Mouse (Mus musculus): ENCODE data around the gene Ms4a18. TPM values are rescaled to one million over a fixed set of nuclear protein-coding genes. Genes with fewer than 3 reads are reported as not detected.

Ms4a18 gene
- polyA plus RNA-seq, 1 experiment: 0.38 TPM

GRCm38 (mm10) chr19:10976318-10976717 lies 41.5 kb downstream of the Ms4a18 start:
- Histone ChIP-seq H3K27me3 (ENCODE audit: control insufficient read depth, insufficient read depth, low read length) (no peaks in the 10 kb centered on the region), H3K4me3 (ENCODE audit: control insufficient read depth, insufficient read depth, low read length) (no peak overlapping the region), H3K27ac (ENCODE audit: control insufficient read depth, insufficient read depth, low read length) (no peak overlapping the region), H3K4me1 (replicated peaks; ENCODE audit: control insufficient read depth, insufficient read depth, low read length) (peaks cover 9% of the 10 kb centered on the region), H3K36me3 (ENCODE audit: control insufficient read depth, insufficient read depth, low read length) (no peaks in the 10 kb centered on the region)
- DNase-seq: no peak
- 58% methylated on average over 4 of the region's 4 CpGs for WGBS
- TF ChIP-seq CTCF (IDR thresholded peaks at IDR 0.05; ENCODE audit: borderline replicate concordance, control insufficient read depth, extremely low read depth, insufficient read depth, low read length, poor library complexity) (no peak), POLR2A (IDR thresholded peaks at IDR 0.05; ENCODE audit: control insufficient read depth, extremely low read depth, insufficient read depth, low read length, poor library complexity) (no peak)

DNA sequence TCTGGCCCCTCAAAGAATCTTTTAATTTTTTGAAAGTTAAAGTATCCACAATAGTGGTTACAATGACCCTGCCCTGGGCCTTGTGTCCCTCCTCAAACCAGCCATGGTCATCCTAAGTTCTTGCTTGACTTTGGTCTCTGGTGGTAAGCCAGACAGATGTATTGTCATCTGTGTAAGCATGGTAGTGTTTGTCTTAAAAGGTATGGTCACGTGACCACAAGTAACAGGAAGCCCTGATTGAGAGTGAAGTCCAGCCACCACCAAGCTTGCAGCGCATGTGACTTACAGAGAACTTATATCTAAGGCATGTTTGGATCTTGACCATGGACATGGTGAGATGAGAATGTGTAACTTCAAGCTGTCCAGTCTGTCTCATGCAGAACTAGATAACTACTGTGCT lies 42.6 kb downstream of the Ms4a18 start:
- DNase-seq: no peak
- Histone ChIP-seq H3K27ac (ENCODE audit: control insufficient read depth, insufficient read depth, low read length) (no peak overlapping the region), H3K36me3 (ENCODE audit: control insufficient read depth, insufficient read depth, low read length) (no peaks in the 10 kb centered on the region), H3K27me3 (ENCODE audit: control insufficient read depth, insufficient read depth, low read length) (no peaks in the 10 kb centered on the region), H3K4me3 (ENCODE audit: control insufficient read depth, insufficient read depth, low read length) (no peak overlapping the region), H3K4me1 (replicated peaks; ENCODE audit: control insufficient read depth, insufficient read depth, low read length) (peaks cover 7% of the 10 kb centered on the region)
- TF ChIP-seq CTCF (IDR thresholded peaks at IDR 0.05; ENCODE audit: borderline replicate concordance, control insufficient read depth, extremely low read depth, insufficient read depth, low read length, poor library complexity) (no peak), POLR2A (IDR thresholded peaks at IDR 0.05; ENCODE audit: control insufficient read depth, extremely low read depth, insufficient read depth, low read length, poor library complexity) (no peak)
- WGBS: 74% methylated on average over 2 of the region's 2 CpGs

GRCm38 (mm10) chr19:10974238-10974865 lies 43.5 kb downstream of the Ms4a18 start, which contains the start of gene Ms4a10:
Gene Ms4a10 (minus strand): TSS chr19:10974670.
- no peaks in the 10 kb centered on the region for H3K4me1 ChIP-seq (replicated peaks; ENCODE audit: control insufficient read depth, insufficient read depth, low read length)
- DNase-seq: no peak
- no peak within 1 kb of the TSS for H3K27ac ChIP-seq (ENCODE audit: control insufficient read depth, insufficient read depth, low read length)
- TF ChIP-seq POLR2A (IDR thresholded peaks at IDR 0.05; ENCODE audit: control insufficient read depth, extremely low read depth, insufficient read depth, low read length, poor library complexity) (no peak), CTCF (IDR thresholded peaks at IDR 0.05; ENCODE audit: borderline replicate concordance, control insufficient read depth, extremely low read depth, insufficient read depth, low read length, poor library complexity) (no peak)
- H3K36me3 ChIP-seq (ENCODE audit: control insufficient read depth, insufficient read depth, low read length): no peaks in the 10 kb centered on the region
- no peaks in the 10 kb centered on the region for H3K27me3 ChIP-seq (ENCODE audit: control insufficient read depth, insufficient read depth, low read length)
- no peak within 1 kb of the TSS for H3K4me3 ChIP-seq (ENCODE audit: control insufficient read depth, insufficient read depth, low read length)
- 84% methylated on average over 4 of the region's 4 CpGs for WGBS

DNA sequence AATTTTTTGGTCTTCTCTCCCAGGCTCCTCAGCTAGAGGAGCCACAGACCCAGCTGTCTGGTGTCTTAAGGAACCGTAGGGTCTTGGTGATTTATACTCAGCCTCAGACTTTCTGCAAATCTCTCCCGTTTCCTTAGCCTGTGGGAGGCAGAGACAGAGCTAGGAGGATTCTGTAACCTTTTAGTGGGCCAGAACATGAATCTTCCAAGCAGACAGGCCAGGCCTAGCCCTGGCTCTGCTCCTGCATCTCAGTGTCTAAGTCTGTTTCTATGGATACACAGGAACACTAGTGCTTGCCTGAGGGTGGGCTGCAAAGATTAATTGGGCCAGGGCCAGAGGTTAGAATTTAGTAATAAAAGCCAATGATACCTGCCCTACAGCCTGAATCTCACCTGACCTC lies 44.6 kb downstream of the Ms4a18 start:
- no peak for DNase-seq
- Histone ChIP-seq H3K27ac (ENCODE audit: control insufficient read depth, insufficient read depth, low read length) (no peak overlapping the region), H3K4me3 (ENCODE audit: control insufficient read depth, insufficient read depth, low read length) (no peak overlapping the region), H3K27me3 (ENCODE audit: control insufficient read depth, insufficient read depth, low read length) (no peaks in the 10 kb centered on the region), H3K4me1 (replicated peaks; ENCODE audit: control insufficient read depth, insufficient read depth, low read length) (no peaks in the 10 kb centered on the region), H3K36me3 (ENCODE audit: control insufficient read depth, insufficient read depth, low read length) (no peaks in the 10 kb centered on the region)
- WGBS: 96% methylated on average over 2 of the region's 2 CpGs
- TF ChIP-seq POLR2A (IDR thresholded peaks at IDR 0.05; ENCODE audit: control insufficient read depth, extremely low read depth, insufficient read depth, low read length, poor library complexity) (no peak), CTCF (IDR thresholded peaks at IDR 0.05; ENCODE audit: borderline replicate concordance, control insufficient read depth, extremely low read depth, insufficient read depth, low read length, poor library complexity) (no peak)

DNA sequence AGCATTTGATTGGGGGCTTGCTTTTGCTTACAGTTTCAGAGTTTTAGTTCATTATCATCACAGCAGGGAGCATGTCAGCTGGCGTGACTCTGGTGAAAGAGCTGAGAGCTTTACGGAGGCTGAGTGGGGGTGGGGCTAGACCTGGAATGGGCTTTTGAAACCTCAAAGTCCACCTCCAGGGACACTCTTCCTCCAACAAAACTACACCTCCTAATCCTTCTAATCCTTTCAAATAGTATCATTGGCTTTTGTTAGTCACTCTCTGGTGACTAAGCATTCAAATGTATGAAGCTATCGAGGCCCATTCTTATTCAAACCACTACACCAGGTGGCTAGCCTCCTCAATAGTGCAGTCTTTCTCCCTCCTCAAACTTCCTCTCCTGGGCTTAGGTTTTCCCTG lies 45.2 kb downstream of the Ms4a18 start:
- DNase-seq: no peak
- Histone ChIP-seq H3K4me3 (ENCODE audit: control insufficient read depth, insufficient read depth, low read length) (no peak overlapping the region), H3K4me1 (replicated peaks; ENCODE audit: control insufficient read depth, insufficient read depth, low read length) (no peaks in the 10 kb centered on the region), H3K27me3 (ENCODE audit: control insufficient read depth, insufficient read depth, low read length) (no peaks in the 10 kb centered on the region), H3K27ac (ENCODE audit: control insufficient read depth, insufficient read depth, low read length) (no peak overlapping the region), H3K36me3 (ENCODE audit: control insufficient read depth, insufficient read depth, low read length) (no peaks in the 10 kb centered on the region)
- 97% methylated on average over 3 of the region's 3 CpGs for WGBS
- TF ChIP-seq CTCF (IDR thresholded peaks at IDR 0.05; ENCODE audit: borderline replicate concordance, control insufficient read depth, extremely low read depth, insufficient read depth, low read length, poor library complexity): no peak
- no peak for TF ChIP-seq POLR2A (IDR thresholded peaks at IDR 0.05; ENCODE audit: control insufficient read depth, extremely low read depth, insufficient read depth, low read length, poor library complexity)

DNA sequence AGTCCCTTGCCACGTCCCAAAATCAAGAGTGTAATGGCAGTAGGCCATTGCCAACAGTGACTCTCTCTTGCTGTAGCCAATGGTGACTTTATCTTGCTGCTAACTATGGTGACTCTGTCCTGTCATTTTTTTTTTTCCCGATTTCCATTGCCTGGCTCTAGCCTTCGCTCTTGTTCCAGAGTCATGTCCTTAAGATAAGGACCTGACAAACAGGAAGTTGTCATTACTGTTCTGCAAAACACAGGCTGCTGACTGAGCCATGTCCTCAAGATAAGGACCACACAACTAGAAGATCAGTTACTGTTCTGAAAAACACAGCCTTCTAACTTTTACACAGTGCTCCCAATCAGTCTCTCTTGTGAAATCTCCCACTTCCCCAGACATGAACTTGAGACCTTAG lies 47.4 kb downstream of the Ms4a18 start:
- TF ChIP-seq POLR2A (IDR thresholded peaks at IDR 0.05; ENCODE audit: control insufficient read depth, extremely low read depth, insufficient read depth, low read length, poor library complexity) (no peak), CTCF (IDR thresholded peaks at IDR 0.05; ENCODE audit: borderline replicate concordance, control insufficient read depth, extremely low read depth, insufficient read depth, low read length, poor library complexity) (no peak)
- Histone ChIP-seq H3K4me3 (ENCODE audit: control insufficient read depth, insufficient read depth, low read length) (no peak overlapping the region), H3K27me3 (ENCODE audit: control insufficient read depth, insufficient read depth, low read length) (no peaks in the 10 kb centered on the region), H3K36me3 (ENCODE audit: control insufficient read depth, insufficient read depth, low read length) (no peaks in the 10 kb centered on the region), H3K4me1 (replicated peaks; ENCODE audit: control insufficient read depth, insufficient read depth, low read length) (no peaks in the 10 kb centered on the region), H3K27ac (ENCODE audit: control insufficient read depth, insufficient read depth, low read length) (no peak overlapping the region)
- WGBS: 79% methylated on average over 3 of the region's 3 CpGs
- DNase-seq: no peak

DNA sequence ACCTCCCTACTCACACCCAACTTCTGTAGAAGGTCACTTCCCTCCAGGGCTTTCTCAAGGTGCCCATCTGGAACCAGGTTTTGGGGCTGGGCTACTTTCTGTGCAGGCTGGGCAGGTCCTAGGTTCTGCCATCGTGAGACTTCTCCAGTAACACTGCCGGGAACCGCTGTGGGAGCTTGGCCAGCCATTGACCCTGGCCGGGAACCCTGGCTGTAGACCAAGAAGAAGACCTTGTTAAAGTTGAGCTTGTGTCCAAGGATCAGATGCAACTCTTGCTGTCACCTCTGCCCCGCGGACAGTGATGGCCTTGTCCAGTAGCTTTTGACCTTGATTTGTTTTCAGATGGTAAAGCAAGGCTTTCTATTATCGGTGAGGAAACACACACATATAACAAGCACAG lies 49.3 kb downstream of the Ms4a18 start:
- no peaks in the 10 kb centered on the region for H3K4me1 ChIP-seq (replicated peaks; ENCODE audit: control insufficient read depth, insufficient read depth, low read length)
- no peaks in the 10 kb centered on the region for H3K27me3 ChIP-seq (ENCODE audit: control insufficient read depth, insufficient read depth, low read length)
- TF ChIP-seq CTCF (IDR thresholded peaks at IDR 0.05; ENCODE audit: borderline replicate concordance, control insufficient read depth, extremely low read depth, insufficient read depth, low read length, poor library complexity) (no peak), POLR2A (IDR thresholded peaks at IDR 0.05; ENCODE audit: control insufficient read depth, extremely low read depth, insufficient read depth, low read length, poor library complexity) (no peak)
- no peak overlapping the region for H3K4me3 ChIP-seq (ENCODE audit: control insufficient read depth, insufficient read depth, low read length)
- no peak for DNase-seq
- H3K36me3 ChIP-seq (ENCODE audit: control insufficient read depth, insufficient read depth, low read length): no peaks in the 10 kb centered on the region
- 91% methylated on average over 7 of the region's 7 CpGs for WGBS
- no peak overlapping the region for H3K27ac ChIP-seq (ENCODE audit: control insufficient read depth, insufficient read depth, low read length)
